Mouse (Mus musculus): Measurements from ENCODE around the gene Crx.
"Not testable (repeated sequence)": the region's sequence is repeated elsewhere in the genome, so short reads cannot be mapped to it uniquely, and the experiment has no call there.

Gene Crx

DNA sequence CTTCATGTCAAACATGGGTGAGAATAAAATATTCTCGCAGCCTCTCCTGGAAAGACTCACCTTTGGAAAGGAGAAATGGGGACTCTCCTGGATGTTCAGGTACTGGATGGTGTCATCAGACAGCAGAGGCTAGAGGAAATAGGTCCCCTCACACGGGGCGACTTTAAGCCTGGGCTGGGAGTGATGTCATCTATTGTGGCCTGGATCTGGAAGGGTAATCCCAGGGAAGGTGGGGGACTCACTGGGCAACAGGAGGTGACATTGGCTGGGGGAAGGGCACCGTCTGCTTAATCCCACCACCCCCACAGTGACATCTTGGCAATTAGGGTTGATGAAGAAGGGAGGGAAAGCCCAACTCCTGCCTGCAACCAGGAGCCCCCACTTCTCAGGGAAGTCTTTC lies at the start of gene Crx:
Gene Crx, minus strand, starts transcription at position 213 of the 400 bp plus-strand sequence.
- no peak for DNase-seq

DNA sequence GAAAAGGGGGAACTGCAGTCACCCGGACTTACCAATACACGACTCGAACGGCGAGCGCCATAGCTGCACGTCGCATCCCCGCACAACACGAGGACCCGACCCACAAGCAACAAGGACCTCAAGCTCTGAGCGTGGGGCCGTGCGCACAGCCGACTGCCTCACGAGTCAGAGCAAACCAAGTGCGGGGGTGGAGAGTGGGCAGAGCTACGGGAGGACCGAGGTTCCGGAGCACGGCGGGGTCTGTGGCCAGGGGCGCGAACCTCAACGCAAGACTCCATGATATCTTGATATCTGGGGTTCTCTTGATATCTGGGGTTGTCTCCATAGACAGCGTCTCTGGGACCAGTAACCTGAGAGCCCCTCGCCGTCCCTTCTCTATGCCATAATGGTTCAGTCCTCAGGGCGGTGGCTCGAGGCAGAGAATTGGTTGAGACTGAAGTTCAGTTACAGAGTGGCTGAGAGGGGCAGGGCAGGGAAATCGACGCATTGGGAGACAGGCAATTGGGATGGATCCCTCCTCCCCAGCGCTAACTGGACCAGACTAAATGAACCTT lies 42.5 kb upstream of the Crx start, which contains the start of gene Selenow:
Gene Selenow, minus strand, starts transcription at position 183 of the 554 bp plus-strand sequence.
- DNase-seq, result peak; percentile 89

DNA sequence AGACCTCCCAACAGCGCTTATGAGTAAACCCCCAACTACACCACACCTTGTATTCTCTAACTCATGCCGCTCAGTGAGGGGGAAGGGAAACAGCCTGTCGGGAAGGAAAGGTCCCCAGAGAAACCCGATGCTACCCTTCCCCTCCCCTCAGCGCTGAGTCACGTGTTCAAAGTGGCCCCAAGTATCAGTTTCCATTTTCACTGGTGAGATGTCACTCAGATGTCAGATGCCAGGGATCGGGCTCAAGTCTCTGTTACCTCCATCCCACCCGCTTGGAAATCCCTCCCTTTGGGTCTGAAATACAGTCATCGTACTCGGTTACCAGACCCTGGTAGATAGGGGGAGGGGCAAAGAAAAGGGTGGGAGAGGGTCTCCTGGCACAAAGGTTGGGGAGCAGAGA lies 42.0 kb upstream of the Crx start:
- no peak for DNase-seq

DNA sequence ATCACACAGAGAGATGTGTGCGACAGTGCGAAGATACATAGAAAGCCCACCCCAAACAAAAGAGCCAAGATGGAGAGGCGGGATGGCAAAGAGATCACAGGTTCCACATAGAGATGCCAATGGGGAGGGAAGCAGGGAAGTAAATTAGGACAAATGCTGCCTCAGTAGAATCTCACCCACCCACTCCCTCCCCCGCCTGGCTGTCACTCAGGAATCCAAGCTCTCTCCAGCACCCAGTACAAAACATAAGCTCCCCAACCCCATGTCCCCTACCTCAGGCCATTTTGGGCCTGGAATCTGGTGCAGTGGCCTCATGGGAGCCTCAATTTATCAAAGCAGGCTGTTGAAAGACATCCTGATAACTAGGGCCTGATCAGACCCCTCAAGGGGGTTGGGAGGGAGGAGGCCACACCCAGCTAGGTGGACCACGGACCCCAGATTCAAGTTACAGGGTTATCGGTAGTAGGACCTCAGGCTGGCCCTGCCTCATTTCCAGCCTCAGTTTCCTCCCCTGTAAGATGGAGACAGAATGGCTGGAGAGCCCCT lies 41.0 kb upstream of the Crx start:
- no peak for DNase-seq

DNA sequence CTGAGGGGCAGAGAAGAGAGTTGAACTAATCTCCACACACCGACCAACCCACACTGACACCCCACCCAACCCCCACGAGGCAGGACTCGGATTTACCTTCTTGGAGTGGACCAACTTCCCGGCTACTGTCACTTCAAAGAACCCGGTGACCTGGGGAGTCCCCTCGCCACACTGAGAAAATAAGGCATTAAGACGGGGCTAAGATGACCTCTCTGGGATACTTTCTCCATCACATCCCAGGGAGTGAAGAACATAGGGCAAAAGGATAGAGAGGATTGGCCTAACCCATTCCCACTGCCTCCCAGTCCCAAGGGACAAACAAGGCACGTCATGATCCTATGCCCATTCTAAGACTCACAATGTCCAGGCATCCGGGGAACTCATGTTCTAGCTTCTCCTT lies 40.2 kb upstream of the Crx start:
- DNase-seq, result no peak

DNA sequence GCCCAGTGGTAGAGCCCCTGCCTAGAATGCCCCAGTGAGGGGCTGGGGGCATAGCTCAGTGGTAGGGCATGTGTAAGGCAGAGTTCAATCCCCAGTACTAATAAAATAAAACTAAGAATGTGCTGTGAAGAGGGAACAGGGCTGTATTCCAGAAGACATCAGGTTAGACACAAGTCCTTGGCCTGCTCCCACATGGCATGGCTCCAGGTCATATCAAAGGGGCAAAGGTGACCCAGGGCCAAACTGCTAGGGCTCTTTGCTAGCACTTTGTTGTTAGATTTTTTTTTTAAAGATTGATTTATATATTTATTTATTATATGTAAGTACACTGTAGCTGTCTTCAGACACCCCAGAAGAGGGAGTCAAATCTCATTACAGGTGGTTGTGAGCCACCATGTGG lies 38.6 kb upstream of the Crx start:
- peak; percentile 15 for DNase-seq

DNA sequence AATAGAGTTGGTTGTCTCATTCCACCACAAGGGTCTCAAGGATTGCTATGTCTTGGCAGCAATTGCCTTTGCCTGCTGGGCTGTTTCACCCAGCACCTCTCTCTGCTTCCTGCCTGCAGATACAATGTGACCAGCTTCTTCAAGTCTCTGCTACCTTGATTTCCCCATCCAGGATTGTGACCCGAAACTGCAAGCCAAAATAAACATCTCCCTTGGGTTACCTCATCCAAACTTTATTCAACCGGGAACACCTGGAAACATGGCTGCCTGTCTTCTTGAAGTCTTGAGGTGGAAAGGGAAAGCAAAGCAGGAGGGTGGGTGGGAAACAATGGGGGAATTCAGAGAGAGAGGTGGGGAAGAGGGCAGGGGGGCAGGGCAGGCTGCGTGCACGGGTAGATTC lies 37.2 kb upstream of the Crx start:
- DNase-seq, result no peak

DNA sequence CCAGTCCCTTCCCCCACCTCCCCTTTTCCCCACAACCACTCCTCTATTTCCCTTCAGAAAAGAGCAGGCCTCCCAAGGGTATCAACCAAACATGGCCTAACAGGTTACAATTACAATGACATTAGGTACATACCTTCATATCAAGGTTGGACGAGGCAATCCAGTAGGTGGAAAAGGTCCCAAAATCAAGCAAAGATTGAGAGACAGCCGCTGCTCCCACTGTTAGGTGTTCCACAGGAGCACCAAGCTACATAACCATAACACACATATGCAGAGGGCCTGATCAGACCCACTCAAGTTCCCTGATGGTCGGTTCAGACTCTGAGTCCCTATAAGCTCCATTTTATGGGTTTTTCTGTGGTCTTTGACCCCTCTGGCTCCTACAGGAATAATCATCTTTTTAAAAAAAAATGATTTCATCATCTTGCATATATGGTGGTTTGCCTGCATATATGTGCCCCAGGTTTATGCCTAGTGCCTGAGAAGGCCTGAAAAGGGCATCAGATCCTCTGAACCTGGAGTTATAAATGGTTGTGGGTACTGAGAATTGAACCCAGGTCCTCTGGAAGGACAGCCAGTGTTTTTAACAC lies 36.5 kb upstream of the Crx start:
- DNase-seq, result no peak

DNA sequence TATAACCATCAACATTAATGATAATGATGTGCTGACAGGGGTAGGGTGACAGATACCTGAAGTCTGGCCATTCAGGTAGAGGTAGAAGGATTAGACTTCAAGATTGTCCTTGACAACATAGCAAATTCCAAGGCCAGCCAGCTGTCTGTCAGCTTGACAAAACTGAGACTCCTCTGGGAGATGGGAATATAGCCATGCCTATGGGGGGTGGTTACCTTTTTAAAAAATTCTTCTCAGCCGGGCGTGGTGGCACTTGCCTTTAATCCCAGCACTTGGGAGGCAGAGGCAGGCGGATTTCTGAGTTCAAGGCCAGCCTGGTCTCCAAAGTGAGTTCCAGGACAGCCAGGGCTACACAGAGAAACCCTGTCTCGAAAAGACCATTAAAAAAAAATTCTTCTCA lies 35.9 kb upstream of the Crx start:
- not testable (repeated sequence) for DNase-seq

DNA sequence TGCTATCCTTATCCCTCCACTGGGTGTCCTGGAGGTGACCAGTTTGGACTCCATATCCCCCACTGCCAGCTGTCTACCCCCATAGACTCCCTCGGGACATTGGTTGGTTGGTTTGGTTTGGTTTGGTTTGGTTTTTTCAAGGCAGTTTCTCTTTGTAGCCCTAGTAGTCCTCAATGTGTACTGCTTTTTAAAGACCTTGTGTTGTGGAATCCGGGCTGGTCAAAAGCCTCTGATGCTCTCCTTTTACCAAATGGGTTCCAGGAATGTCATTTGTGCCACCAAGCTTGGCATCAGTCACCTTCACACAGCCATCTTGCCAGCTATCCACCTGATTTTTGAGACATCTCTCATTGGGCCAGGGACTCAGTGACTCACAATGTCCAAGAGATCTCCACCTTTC lies 35.0 kb upstream of the Crx start:
- no peak for DNase-seq

DNA sequence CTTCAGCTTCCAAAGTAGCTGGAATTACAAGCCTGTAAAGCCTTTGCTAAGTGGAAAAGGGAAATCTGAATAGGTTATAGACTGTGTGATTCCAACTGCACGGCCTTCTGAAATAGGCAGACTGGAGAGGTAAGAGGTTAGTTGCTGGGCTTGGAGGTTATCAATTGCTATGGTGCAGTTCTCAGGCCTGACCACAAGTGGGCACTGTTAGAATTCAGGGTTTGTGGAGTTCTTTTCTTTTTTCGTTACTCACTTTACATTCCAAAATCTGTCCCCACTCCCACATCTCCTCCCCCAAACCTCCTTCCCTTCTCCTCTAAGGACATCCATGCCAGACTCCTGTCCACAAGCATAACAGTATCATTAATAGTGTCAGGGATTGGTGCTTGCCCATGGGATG lies 34.5 kb upstream of the Crx start:
- peak; percentile 36 for DNase-seq

DNA sequence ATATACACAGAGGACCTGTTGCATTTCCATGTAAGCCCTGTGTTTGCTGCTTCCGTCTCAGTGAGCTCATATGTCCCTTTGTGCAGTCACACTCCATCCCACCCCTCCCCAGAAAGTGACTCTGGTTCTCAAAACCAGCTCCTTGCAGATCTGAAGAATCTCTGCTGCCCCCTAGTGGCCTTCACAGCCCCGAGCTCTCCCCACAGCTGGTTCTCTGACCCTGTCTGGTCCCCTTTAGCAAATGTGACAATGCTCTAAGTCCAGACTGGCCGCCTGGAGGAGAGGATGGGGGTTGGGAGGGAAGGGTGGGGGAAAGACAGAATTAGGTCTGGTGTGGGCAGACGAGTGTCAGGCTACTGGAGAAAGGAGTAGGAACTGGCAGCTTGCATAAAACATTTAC lies 32.4 kb upstream of the Crx start:
- DNase-seq, result peak; percentile 64

DNA sequence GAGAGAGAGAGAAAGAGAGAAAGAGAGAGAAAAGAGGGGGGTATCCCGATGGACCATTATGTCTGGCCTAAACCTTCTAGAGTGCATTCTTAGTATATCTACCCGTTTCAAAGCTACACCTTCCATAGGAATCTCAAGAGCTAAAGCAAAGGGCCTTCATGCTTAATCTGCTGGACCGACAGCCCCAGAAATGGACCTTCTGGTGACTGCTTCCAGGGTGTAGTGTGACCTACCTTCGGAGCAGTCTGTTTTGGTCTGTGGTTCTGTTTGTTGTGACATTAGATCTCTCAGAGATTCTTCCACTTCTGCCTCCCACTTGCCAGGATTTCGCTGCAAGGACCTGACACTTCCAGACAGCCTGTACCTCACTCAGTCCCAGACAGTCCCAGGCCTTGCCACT lies 30.8 kb upstream of the Crx start:
- no peak for DNase-seq

DNA sequence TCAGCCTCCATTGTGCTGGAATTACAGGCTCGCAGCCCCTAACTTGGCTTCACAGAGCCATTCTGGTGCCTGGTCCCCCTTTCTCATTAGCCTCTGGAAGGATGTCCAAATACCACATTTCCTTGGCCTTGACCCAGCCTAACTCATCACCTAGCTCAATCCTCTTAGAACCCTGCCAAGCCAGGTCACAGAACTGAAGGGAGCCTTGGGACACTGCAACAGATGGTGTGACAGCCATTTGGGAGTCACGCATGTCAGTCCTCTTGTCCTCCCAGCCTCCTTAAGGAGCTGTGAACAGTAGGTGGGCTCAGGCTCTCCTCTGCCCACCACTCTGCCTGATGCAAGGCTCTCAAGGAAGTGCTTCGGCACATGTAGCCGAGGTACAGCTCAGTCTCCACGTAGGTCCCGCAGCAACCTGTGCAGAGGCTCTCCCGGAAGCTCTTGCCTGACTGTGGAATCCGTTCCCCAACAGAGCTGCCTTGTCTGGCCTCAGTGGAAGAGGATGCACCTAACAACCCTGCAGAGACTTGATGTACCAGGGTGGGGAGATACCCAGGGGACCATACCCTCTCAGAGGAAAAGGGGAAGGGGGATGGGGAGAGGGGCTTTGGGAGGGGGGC lies 28.3 kb upstream of the Crx start:
- no peak for DNase-seq

DNA sequence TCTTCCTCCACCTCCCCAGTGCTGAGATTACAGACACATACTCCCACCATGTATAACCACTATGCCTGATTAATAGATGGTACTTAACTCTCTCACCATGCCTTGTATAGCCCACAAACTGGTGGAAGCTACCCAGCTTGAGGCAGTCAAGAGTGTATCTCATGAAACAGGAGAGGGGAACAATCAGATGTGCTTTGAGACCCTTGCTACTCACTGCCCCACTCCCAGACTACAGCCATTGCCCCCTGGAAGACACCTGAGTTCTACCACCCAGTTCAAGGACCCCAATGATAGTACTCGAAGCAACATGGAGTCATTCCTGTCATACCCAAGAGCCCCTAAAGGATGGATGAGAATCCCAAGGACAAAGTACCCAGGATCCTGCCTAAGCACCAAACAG lies 26.8 kb upstream of the Crx start:
- no peak for DNase-seq

DNA sequence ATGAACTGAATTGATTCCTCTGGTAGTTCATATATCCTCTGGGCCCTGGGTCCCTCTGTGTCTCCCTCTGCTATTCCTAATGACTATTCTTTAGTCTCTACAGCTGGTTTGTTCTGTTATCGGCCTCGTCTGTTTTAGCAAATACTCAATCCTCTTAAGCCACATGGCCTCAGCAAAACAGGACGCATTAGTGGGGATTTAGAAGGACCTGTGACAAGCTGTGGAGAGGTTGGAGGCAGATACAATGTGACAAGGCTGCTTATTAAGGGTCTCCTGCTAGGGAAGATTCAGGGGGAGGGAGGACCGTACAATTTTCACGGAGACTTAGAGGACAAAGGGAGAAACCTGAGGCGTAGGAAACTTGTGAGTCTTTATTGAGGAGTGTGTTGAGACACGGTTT lies 26.1 kb upstream of the Crx start:
- DNase-seq, result no peak

DNA sequence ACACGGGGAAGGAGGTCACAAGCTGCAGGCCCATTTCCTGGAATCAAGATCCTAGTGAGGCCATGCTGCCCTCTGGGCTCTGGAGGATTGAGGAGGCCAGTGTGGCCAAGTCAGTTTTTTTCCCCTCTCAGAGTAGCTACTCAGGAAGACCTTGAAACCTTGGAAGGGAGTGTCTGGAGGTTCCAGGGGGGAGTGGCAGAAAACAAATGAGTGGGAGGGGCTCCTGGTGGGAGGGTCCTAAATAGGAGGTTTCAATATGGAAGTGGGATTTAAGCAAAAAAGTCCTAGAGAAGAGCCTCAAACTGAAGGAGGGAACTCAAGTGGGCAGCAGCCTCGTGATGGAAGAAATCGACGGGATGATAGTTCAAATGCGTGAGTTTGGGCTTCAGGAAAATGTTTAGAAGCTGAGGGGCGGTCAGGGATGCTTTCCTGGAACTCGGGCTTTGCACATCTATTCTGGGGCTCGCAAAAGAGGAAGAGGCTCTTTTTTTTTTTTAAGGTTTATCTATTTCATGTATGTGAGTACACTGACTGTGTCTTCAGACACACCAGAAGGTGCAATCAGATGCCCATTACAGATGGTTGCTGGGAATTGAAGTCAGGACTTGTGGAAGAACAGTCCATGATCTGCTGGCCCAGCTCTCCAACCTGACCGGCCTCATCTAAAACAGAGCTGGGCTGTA lies 21.7 kb upstream of the Crx start:
- no peak for DNase-seq

DNA sequence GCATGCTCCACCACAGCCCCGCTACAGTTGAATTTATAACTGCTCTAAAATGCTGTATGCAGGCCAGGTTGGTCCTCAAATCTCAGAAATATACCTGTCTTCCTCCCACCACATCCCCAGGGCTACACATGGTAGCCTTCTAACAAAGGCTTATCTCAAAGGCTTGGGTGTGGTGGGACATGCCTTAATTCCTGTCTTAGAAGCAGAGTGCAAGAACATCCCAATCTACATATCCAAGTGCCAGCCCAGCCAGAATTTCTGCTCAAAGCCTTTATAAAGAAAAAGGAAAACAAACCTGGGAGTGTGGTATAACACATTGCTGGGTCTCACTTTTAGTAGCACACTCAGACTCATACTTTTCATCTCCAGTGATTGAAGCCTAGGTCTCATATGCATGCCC lies 14.5 kb upstream of the Crx start:
- DNase-seq, result no peak

DNA sequence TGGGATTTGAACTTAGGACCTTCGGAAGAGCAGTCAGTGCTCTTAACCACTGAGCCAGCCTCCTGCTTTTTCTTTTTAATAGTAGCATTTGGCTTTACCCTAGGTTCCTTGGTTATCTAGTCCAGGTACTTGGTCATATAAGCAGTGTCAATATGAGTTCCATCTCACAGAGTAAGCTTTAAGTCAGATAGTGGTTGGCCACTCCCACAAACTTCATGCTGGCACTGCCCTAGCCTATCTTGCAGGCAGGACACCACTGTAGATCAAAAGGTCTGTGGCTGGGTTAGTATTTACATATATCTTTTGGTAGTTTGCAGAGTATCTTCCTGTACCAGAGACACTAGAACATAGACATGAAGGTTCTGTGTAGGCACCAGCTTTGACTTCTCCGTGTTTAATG lies 4.4 kb upstream of the Crx start:
- DNase-seq, result no peak

DNA sequence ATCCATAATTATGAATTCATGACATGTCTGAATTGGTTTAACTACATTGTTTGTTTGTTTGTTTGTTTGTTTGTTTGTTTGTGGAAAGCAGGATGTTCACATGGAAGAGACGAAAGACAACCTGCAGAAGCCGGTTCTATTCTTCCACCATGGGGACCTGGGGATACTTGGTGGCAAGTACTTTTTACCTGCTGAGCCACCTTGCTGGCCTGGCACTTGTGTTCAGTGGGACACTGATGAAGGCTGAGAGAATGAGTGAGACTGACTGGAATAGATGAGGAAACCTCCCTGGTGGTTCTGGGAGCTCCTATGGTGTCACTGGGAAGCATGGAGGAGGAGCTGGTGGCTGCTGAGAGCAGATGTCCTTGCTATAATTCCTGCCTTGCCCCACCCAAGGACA lies 2.5 kb upstream of the Crx start, which contains the start of gene Crxos:
Gene Crxos, plus strand, starts transcription at position 301 of the 400 bp plus-strand sequence.
- no peak for DNase-seq

DNA sequence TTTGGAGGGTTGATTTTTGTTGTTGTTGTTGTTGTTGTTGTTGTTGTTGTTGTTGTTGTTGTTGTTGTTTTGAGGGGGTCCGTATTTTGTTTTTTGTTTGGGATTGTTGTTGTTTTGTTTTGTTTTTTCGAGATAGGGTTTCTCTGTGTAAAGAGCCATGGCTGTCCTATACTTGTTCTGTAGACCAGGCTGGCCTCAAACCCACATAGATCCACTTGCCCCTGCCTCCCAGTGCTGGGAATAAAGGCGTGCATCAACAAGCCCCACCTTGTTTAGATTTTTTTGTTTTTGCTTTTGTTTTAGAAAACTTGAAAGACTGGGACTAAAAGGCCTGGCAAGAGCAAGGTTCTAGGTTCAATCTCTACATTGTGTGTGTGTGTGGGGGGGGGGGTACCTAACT lies 2.1 kb upstream of the Crx start:
- no peak for DNase-seq

DNA sequence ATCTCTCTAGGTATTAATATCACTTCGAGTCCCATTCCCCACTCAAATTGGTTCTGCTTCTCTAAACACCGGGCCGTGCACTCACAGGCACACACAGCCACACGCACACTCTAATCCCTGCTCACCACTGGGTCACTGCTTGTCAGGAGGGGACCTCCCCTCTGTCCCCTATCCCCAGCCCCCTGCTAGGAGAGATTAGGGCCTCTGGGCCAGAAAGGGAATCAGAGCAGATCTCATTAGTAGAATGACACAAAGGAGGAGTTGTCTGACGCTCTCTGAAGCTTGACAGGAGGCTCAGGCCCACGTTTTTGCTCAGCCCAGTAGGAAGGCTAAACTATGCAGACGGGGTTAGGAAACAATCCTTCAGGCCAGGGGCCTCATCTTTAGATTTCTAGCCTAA lies 1.6 kb upstream of the Crx start:
- no peak for DNase-seq

DNA sequence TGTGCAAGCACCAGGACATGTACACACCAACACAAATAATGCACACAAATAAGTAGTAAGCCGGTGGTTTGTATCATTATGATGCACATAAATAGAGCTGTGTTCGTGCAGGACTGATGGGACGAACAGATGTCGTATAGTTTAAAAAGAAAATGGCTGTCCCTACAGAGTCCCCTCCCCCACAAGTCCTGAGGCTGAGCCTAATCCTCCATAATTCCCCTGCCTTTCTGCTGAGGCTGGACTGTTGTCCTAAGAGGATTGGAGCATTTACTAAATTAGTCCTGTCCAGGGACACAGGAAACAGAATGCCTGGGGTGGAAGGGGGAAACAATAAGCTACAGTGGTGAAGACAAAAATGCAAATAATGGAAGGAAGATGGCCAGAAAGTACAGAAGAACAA lies 15.7 kb downstream of the Crx start:
- no peak for DNase-seq

DNA sequence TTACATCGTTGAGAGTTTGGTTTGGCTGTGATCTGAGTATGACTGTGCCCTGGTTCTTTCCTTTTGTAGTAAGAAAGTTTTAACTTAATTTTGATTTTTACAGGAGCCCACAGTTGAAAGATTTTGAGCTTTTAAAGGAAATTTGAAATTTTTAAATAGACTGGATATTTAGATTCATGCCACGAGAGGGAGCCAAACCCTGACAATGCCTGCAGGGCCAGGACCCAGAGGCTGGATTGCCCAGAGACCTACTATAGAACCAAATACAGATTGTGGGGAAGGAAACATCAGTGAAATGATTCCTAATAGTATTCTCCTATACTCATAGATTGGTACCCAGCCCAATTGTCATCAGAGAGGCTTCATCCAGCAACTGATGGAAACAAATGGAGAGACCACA lies 20.1 kb downstream of the Crx start:
- no peak for DNase-seq

All from kidney, adult 18-20 months (tissue).